Mouse (Mus musculus) right cerebral cortex, postnatal 10 days (tissue): ENCODE measurements around the gene Gli1.

Experiments
- DNase-seq, 2 experiments: peaks; one replicate each; pipeline ENCODE4 v3.0.0; 2021; ENCODE audit warnings: low spot score in 2 of 2

Gli1 gene

DNA sequence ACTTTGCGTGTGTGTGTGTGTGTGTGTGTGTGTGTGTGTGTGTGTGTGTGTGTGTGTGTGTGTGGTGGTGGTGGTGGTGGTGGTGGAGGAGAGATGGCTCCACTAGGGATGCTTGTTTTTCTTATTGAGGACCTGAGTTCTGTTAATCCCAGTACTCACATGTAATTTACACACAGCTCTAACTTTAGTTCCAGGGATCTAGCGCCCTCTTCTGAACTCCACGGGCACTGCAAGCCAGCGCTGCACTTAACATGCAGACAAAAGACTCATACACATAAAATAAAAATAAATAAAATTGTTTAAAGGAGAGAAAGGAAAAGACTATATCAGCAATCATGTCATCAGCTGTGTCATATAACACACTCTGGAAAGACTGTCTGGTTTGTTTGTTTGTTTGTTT is 7.2 kb upstream of the Gli1 start:
- DNase-seq: no peak

DNA sequence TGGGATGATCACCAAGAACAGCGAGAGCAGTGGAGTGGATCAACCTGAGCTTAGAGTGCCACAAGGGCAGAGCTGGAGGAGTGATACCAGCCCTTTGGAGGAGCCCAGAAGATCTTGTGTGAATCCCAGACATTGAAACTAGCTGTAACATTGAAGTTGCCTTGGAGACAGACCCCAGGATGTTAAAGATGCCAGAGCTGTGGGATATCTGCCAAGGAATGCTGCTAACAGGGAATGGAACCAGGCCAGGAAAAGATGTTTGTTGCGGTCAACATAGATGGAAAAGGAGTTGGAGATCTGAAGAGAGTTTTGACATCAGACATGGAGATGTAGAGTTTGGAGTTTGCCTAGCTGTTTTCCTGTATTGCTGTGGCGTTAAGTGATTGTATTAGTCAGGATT is 4.4 kb upstream of the Gli1 start:
- no peak for DNase-seq

DNA sequence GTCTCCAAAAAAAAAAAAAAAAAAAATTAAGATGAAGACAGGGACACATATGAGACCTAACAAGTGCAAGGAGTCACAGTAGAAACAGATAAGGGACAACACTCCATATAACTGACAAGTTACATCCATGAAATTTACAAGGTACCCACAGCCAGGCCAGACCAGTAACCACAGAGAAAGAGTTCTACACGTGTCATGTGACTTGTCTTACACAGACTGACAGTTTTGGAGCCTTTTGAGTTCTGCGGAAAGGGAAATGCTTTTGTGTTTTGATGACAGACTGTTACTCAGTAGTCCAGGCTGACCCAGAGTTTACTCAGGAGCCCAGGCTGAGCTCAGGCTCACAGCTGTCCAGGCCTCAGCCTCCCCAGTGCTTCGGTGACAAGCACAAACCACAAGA is 1.3 kb upstream of the Gli1 start:
- DNase-seq: no peak

DNA sequence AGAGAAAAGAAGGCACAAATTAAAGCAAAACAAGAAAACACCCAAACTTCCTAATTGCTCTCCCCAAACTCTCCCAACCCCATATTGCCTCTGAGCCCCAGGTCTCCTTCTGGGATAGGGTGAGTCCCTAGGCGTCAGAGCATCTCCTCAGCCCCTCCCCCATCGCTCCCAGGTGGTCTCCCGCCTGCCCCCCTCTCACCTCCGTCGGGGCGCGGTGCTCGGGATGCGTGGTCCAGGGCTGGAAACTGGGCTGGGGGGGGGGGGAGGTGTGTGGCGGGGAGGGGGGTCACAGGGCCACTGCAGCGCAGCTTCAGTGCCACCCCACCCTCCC is 449 bp downstream of the Gli1 start:
- DNase-seq: no peak

DNA sequence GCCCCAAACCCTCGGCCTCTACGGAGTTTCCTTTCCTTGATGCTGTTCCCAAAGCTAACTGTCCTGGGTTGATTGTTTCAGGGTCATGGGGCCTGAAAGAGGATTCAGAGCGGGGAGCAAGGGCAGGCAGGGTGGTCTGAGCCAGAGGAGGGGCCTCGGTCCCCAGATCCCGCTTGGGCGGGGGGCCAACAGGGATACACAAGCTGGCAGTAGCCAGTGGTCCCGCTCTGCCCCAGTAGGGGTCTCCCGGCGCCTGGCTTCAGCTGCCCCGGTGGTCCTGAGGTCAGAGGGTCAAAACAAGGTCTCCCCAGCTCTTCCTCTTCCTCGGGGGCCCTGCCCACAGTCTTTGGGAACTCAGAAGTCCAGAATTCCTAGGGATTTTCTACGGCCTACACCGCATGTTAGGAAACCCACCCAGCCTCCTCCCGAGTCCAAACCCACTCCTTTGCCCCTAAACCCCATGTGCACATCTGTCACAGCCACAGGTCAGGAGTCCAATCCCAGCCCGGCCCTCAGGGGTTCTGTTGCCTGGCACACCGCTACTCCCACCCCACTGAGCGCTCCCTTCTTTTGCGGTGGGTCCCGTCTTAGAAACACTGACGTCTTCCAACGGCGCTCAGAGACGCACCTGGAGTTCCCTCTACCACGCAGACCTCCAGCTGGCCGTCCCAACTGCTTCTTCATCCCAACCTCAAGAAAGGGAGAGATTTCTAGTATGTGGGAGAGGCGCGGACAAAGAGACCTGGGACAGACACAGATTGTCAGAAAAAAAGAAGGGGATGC is 1.0 kb downstream of the Gli1 start:
- no peak for DNase-seq

DNA sequence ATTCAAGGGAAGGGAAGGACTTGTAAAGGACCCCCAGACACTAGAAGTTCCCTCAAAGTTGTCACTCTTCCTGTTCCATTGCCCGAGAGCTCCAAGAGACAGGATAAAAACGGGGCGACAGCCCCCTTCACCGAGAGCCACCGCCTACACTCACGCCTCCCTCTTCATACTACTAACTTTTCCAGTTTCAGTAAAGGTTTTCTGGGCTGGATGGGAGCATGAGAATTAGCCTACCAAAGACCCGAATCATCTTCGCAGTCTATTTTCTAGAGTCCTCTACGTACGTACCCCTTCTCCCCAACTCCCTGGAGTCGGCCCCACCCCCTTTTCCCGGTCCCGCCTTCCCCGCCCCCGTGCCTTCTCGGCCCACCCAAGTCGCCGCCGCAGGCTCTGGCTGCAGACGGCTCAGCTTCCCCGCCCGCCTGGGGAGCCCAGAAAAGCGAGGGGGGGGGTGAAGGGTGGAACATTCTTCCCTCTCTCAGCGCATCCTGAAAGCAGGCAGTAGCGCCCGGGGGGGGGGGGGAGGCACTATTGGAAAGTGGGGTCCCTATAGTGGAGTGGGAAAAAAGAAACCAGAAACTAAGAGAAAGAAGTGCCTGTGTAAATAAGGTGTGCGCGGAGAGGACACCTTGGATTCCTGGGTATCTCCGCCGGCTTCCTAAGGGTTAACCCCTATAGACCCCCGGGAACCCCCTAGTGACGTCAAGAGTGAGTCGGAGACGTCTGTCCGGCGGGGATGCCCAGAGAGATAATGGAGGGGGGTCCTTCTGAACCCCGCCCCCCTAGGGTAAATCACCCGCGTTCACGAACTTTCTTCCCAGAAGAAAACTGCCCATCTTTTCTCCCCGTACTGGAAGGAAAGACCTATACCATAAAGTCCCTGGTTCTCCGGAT is 1.8 kb downstream of the Gli1 start:
- DNase-seq: no peak

DNA sequence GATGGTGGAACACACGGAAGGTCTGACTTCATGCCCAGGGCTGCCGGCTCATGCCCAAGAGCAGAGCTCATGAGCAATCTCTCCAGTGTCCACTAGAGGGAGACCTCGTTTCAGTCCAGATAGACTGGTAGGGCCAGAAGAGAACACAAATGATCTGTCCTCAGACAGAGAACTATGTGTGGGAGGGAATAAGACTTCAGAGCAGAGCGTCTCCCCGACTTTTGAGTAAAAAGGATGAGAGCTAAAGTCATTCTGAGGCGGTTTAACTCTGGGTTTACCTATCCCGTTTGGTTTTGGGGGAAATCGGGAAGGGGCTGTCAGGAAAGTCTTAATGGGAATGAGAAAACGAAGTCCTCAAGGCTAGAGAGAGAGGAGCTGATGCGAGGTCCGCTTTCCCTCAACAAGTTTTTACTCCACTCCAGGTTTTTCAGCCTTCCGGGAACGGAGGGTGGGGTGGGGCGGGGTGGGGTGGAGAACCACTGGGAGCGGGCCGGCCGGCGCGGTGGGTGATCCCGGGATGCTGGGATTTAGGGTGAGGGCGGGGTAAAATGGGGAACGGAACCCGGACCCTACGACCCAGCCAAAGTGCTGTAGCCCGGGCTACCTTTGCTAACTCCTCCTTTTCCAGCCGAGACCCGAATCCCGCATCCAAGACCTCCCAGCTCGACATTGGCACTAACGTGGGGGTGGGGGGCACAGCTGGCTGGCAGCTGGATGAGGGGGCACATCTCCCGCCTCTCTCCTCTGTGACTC is 2.7 kb downstream of the Gli1 start:
- peak; percentile 91 to 92 for DNase-seq

DNA sequence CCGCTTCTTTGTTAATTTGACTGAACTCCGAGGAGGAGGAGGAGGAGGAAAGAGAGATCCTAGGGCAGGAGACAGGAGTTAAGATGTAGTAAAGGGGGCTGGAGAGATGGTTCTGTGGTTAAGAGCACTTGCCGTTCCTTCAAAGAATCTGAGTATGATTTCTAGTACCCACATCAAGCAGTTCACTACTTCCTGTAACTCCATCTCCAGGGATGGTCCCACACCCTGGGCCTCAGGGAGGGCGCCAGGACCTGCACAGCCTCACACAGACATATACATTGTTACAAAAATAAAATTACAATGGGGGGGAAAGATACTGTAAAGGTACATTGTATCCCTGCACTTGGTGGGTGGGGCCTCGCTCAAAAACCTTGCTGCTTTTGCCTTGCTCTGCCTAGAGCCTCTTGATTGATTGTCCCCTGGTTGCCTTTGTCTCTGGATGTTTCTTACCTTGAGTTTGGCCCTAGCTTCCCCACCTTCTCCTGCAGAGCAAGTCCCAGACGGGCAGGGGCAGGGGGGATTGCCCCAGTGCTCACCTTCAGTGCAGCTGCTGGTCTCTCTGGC is 4.2 kb downstream of the Gli1 start:
- no peak for DNase-seq

DNA sequence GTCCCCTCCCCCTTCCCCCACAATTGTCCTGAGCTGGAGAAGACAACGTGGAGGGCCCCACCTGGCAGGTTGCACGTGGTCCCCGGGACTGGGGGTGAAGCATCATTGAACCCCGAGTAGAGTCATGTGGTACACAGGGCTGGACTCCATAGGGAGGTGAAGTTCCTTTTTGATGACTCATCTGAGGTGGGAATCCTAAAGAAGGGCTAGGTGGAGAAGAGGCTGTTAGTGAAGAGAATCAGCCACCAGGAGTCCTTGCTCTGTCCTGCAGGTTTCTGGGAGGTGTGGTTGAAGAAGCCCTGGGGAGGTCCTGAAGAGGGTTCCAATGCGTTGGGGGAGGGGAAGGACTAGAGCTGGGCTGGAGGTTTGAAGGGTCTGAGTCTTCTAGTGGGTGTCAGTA is 4.8 kb downstream of the Gli1 start:
- no peak for DNase-seq

DNA sequence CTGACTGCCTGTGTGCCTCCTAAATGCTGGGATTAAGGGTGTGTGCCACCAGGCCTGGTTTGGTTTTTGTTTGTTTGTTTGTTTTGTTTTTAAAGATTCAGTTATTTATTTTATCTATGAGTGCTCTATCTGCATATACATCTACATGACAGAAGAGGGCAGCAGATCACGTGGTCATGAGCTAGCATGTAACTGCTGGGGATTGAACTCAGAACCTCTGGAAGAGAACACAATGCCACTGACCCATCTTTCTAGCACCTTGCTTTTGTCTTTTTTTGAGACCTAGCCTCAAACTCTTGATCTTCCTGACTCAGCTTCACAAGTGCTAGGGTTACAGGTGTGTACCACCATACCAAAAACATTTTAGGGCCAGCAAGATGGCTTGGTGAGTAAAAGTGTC is 6.5 kb downstream of the Gli1 start:
- no peak for DNase-seq

DNA sequence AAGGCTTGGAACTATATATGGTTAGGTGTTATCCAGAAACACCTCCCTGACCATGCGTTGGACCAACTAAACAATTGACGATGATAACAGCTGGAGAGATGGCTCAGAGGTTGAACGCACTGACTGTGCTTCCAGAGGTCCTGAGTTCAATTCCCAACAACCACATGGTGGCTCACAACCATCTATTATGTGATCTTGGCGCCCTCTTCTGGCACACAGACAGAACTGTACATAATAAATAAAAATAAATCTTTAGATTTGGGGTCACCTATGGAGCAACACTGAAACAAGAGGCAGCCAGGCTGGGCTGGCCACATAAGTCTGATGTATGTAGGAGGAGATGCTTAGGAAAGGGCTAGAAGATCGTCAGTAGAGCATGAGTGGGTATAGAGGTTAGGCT is 8.6 kb downstream of the Gli1 start:
- no peak for DNase-seq

DNA sequence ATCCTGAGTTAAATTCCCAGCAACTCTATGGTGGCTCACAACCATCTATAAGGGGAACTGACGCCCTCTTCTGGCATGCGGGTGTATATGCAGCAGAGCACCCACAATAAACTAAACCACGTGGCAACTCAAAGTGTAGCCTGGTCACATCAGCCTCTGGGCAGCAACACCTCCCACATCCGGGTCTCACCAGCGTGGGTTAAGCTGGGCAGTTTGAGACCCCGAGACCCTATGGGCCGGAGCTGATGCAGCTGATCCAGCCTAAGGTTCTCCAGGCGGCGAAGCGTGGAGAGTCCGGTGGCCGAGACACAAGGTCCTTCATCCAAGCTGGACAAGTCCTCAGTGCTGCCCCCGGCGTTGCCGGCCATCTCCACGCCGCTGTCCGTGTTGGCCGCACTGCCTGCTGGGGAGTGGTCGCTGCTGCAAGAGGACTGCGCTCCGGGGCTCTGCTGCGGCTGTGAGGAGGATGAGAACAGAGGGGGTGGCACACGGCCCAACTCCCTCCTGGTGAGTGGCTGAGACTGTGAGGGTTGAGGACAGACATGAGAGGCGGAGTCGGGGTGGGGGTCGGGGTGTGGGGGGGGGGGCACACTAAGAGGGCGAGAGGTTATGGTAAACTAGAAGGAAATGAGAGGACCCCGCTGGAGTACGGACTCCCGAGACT is 9.4 kb downstream of the Gli1 start:
- no peak for DNase-seq

DNA sequence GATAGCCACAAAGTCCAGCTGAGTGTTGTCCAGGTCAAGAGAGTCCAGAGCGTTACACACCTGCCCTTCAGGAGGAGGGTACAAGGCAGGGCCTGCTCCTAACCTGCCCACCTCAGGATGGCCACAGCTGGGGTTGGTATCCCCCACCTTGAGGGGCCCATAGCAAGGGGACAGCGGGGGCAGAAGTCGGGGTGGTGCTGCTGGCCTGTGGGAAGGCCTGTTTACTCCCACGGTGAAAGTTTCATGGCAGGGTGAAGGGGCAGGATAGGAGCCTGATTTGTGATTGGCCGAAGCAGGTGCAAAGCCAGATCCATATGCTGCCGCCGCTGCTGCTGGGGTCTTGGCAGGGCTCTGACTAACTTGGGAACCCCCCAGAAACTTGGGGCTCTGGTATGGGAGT is 11.6 kb downstream of the Gli1 start:
- DNase-seq: no peak

DNA sequence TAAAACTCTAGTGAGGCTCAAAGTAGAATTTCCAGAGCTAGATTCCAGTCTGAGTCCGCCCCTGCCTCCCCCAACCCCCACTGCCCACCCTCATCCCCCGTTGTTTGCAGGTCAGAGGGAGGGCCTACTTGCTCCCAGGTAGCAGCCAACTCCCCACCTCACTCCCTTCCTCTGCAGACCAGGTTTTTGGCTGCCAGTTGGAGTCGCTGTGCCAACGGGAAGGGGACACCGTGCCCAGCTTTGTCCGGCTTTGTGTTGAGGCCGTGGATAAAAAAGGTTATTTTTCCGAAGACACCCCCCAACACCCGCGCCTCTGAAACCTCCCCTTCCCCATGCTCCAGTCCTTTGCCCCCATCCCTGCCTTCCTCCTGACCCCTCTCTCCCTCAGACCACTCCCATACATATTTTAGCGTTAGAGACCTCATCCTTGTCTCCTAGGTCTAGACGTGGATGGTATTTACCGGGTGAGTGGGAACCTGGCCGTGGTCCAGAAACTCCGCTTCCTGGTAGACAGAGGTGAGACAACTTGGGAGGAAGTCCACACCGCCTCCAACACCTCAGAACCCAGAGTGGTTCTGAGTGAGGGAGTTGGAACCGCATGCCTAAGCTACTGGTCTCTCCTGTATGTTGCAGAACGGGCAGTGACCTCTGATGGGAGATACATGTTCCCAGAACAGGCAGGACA is 14.2 kb downstream of the Gli1 start:
- peak in 1 of 2 experiments; percentile 26 for DNase-seq

DNA sequence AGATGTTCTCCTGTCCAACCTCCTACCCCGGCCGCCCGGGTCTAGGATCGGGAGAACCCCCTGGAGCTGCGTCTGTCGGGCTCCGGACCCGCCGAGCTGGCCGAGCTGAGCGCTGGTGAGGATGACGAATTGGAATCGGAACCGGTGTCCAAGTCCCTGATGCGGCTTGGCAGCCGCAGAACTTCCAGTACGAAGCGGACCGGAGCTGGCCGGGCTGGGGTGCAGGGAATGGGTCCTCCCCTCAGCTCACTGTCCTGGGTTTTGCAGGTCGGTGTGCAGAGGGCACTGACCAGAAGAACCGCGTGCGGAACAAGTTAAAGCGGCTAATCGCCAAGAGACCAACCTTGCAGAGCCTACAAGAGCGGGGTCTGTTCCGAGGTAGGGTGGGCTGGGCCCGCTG is 14.9 kb downstream of the Gli1 start:
- DNase-seq: no peak

DNA sequence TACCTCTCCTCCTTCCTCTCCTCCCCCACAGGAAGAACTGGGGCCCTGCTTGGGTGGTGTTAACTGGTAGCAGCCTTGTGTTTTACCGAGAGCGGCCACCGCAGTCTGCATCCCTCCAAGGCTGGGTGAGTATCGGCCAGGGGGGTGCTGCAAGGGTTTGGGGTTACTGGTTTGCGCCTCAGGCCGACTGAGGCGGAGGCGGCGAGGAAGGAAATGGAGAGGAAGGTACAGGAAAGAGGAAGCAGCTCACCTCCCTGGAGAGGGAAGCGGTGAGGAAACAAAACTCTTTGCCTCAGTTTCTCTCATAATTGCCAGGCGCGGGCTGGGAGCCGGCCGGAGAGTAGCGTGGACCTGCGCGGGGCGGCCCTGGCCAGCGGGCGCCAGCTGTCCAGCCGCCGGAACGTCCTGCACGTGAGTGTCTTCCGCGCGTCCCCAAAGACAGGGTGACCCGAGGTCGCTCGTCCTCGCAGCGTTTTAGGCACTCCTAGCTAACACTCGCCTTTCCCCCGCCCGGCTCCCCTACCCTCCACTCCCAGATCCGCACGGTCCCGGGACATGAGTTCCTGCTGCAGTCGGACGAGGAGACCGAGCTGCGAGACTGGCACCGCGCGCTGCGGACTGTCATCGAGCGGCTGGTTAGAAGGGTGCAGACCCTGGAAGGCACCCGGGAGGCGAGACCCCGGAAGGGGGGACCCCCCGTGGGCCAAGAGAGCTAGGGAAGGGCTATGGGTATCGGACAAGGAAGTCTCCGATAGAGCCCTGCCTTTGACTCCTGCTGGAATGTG is 15.6 kb downstream of the Gli1 start:
- peak in 1 of 2 experiments; percentile 24 for DNase-seq

DNA sequence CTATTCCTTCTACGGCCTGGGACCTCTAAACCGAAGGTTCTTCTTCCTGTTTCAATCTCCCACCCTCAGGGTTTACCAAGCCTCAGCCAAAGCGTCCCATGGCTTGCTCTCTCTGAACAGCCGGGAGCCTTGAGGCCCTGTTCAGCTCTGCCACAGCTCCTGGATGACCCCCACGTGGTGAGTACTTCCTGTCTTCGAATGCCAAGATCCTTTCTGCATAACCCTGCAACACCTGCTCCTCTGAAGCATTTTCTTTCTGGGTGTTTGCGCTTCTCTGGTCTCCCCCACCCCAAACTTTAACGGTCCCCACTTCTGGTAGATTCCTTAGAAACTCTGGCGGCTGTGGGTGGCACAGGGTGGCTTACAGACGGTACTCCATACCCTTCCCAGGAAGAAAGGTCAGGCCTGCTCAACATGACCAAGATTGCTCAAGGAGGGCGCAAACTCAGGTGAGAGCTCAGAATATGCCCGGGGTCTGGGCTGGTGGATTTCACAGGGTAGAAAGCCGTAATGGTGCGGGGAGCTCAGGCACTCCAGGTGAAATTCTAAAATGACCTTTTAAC is 16.2 kb downstream of the Gli1 start:
- no peak for DNase-seq

DNA sequence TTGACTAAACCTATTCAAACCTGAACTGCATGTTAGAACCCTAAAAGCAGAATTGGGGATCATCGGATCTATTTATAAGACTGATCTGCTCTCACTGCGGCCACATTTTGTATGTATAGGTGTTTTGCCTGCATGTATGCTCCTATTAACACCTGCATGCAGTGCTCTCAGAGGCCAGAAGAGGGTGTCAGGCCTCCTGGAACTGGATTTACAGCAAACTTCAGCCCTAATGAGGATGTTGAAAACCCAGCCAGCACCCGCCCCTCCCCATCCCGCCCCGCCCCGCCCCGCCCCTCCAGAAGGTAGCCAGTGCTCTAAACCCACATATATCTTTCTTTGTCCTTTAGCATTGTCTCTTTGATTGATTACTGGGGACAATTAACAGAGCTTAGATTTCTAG is 17.3 kb downstream of the Gli1 start:
- DNase-seq: peak in 1 of 2 experiments; percentile 53

DNA sequence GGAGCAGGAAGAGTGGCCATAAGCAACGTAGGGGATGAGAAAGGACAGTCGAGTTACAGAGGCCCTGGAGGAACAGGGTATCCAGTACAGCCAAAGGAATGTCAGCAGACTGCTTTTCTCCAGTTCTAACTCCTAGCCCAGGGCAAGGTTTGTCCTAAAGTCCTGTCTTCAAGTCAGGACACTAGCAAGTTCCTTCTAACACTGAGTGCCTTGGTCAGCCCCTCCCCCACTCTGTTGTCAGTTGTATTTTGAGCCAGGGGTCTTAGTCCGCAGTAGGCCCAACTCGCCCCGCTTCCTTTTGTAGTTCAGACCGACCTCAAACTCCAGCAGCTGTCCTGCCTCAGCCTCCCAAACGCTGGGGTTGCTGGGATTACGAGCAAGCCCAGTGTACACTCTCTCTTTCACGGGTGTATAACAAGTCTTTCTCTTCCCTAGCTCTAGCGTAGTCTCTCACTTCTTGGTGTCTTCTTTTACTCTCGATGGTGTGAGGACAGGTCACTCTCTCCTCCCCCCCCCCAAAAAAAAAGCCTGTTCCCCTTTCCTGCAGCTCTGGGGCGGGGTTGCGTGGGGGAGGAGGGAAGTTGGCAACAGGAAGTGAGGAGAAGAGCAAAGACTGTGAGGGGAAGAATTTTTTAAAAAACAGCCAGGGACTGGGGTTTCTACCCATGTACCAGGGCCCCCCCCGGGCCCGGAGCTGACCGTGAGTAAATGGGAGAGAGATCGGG is 18.5 kb downstream of the Gli1 start:
- no peak for DNase-seq
